Mouse (Mus musculus) brown adipose tissue, adult 24 weeks (tissue): ENCODE results near the gene Cd5. TPM values are rescaled to one million over a fixed set of nuclear protein-coding genes. Genes with fewer than 3 reads are reported as not detected.

Source experiments
- H3K27ac ChIP-seq: fragments of 200-500 bp; replicated peaks from 2 replicates; pipeline ENCODE4 v1.5.1; 2012; ENCODE audit warnings: low read depth, mild to moderate bottlenecking, low read length
- H3K4me1 ChIP-seq: fragments of 200-500 bp; 2 replicates; pipeline ENCODE4 v1.6.1; 2012; ENCODE audit warnings: low read length, mixed read lengths; ENCODE audit not compliant: control insufficient read depth, insufficient read depth, insufficient read length
- H3K4me3 ChIP-seq: fragments of 200-500 bp; 2 replicates; pipeline ENCODE4 v1.5.1; 2012; ENCODE audit warnings: low read depth, mild to moderate bottlenecking, low read length, moderate library complexity; ENCODE audit not compliant: insufficient read depth
- polyA plus RNA-seq: library from polyadenylated mRNA; stranded (reverse); fragments of >200 nt; gene quantifications from 2 replicates; pipeline ENCODE4 v1.2.4, GENCODE M21; 2012; ENCODE audit not compliant: missing spikeins, insufficient read depth, insufficient read length

Gene Cd5
- polyA plus RNA-seq, result not detected in 2 replicates

- Histone ChIP-seq H3K27ac (no peak within 1 kb of the TSS), H3K4me1 (no peaks in the 10 kb centered on the region), H3K4me3 (no peak within 1 kb of the TSS)
Observed at GRCm38 (mm10) chr19:10738811-10739210, at the start of gene Cd5. TSS of gene Cd5 (minus strand) at chr19:10739002.

GRCm38 (mm10) chr19:10788242-10788641 is 49.4 kb upstream of the Cd5 start:
- Histone ChIP-seq H3K4me1 (no peaks in the 10 kb centered on the region), H3K27ac (no peak overlapping the region), H3K4me3 (no peak overlapping the region)

GRCm38 (mm10) chr19:10787406-10787805 is 48.6 kb upstream of the Cd5 start:
- no peaks in the 10 kb centered on the region for H3K4me1 ChIP-seq
- H3K4me3 ChIP-seq, result no peak overlapping the region
- no peak overlapping the region for H3K27ac ChIP-seq

GRCm38 (mm10) chr19:10786753-10787152 is 48.0 kb upstream of the Cd5 start:
- Histone ChIP-seq H3K27ac (no peak overlapping the region), H3K4me1 (no peaks in the 10 kb centered on the region), H3K4me3 (no peak overlapping the region)

- Histone ChIP-seq H3K4me1 (no peaks in the 10 kb centered on the region), H3K4me3 (no peak overlapping the region), H3K27ac (no peak overlapping the region)
Observed at GRCm38 (mm10) chr19:10784796-10785459, 46.1 kb upstream of the Cd5 start.

GRCm38 (mm10) chr19:10784061-10784460 is 45.3 kb upstream of the Cd5 start:
- Histone ChIP-seq H3K4me3 (no peak overlapping the region), H3K4me1 (no peaks in the 10 kb centered on the region), H3K27ac (no peak overlapping the region)

- Histone ChIP-seq H3K4me3 (no peak overlapping the region), H3K27ac (no peak overlapping the region), H3K4me1 (no peaks in the 10 kb centered on the region)
Observed at GRCm38 (mm10) chr19:10783168-10783567, 44.4 kb upstream of the Cd5 start.

- H3K27ac ChIP-seq, result 0 out of 2 replicates have a peak overlapping the region, but pooled peaks have one; percentile 17
- no peaks in the 10 kb centered on the region for H3K4me1 ChIP-seq
- H3K4me3 ChIP-seq, result no peak overlapping the region
Observed at GRCm38 (mm10) chr19:10781641-10782040, 42.8 kb upstream of the Cd5 start.

GRCm38 (mm10) chr19:10776906-10777305 is 38.1 kb upstream of the Cd5 start:
- no peaks in the 10 kb centered on the region for H3K4me1 ChIP-seq
- no peak overlapping the region for H3K27ac ChIP-seq
- no peak overlapping the region for H3K4me3 ChIP-seq

- no peak overlapping the region for H3K4me3 ChIP-seq
- H3K27ac ChIP-seq, result no peak overlapping the region
Observed at GRCm38 (mm10) chr19:10774141-10774540, 35.3 kb upstream of the Cd5 start.

GRCm38 (mm10) chr19:10773384-10773783 is 34.6 kb upstream of the Cd5 start:
- H3K27ac ChIP-seq, result no peak overlapping the region
- H3K4me3 ChIP-seq, result no peak overlapping the region
- no peaks in the 10 kb centered on the region for H3K4me1 ChIP-seq

More at GRCm38 (mm10) chr19:10774141-10774540, 35.3 kb upstream of the Cd5 start:
- H3K4me1 ChIP-seq, result no peaks in the 10 kb centered on the region

GRCm38 (mm10) chr19:10772866-10773265 is 34.1 kb upstream of the Cd5 start:
- H3K4me1 ChIP-seq, result no peaks in the 10 kb centered on the region
- no peak overlapping the region for H3K4me3 ChIP-seq
- H3K27ac ChIP-seq, result no peak overlapping the region

GRCm38 (mm10) chr19:10771995-10772394 is 33.2 kb upstream of the Cd5 start:
- Histone ChIP-seq H3K4me1 (no peaks in the 10 kb centered on the region), H3K27ac (no peak overlapping the region), H3K4me3 (no peak overlapping the region)

- Histone ChIP-seq H3K4me1 (no peaks in the 10 kb centered on the region), H3K27ac (no peak overlapping the region), H3K4me3 (no peak overlapping the region)
Observed at GRCm38 (mm10) chr19:10769429-10770195, 30.8 kb upstream of the Cd5 start.

GRCm38 (mm10) chr19:10768694-10769428 is 30.1 kb upstream of the Cd5 start:
- Histone ChIP-seq H3K4me3 (no peak overlapping the region), H3K27ac (no peak overlapping the region), H3K4me1 (no peaks in the 10 kb centered on the region)
